Mouse (Mus musculus) spleen, postnatal 36 days (tissue): ENCODE results near the gene Ccdc138.
A peak's percentile ranks its signal among the peaks of the same experiment; 100 is the strongest.

Experiments used
- DNase-seq, 2 experiments: peaks; one replicate each; pipeline ENCODE4 v3.0.0; 2022; ENCODE audit warnings: low spot score in 2 of 2, mixed read lengths in 1 of 2

Ccdc138 gene

GRCm38 (mm10) chr10:58585427-58586223 is 87.9 kb downstream of the Ccdc138 start:
- no peak for DNase-seq

GRCm38 (mm10) chr10:58594486-58594885 is 96.7 kb downstream of the Ccdc138 start:
- DNase-seq = no peak

GRCm38 (mm10) chr10:58595197-58595596 is 97.4 kb downstream of the Ccdc138 start:
- DNase-seq = no peak

GRCm38 (mm10) chr10:58595821-58596220 is 98.1 kb downstream of the Ccdc138 start:
- DNase-seq = no peak

GRCm38 (mm10) chr10:58600151-58600550 is 102.4 kb downstream of the Ccdc138 start:
- no peak for DNase-seq

GRCm38 (mm10) chr10:58600983-58601382 is 103.2 kb downstream of the Ccdc138 start:
- DNase-seq = no peak

- no peak for DNase-seq
Measured at GRCm38 (mm10) chr10:58601431-58601901, 103.7 kb downstream of the Ccdc138 start.

GRCm38 (mm10) chr10:58601946-58602345 is 104.2 kb downstream of the Ccdc138 start:
- no peak for DNase-seq

- DNase-seq = peak; percentile 25 to 45
Measured at GRCm38 (mm10) chr10:58604779-58605178, 107.0 kb downstream of the Ccdc138 start.

DNA sequence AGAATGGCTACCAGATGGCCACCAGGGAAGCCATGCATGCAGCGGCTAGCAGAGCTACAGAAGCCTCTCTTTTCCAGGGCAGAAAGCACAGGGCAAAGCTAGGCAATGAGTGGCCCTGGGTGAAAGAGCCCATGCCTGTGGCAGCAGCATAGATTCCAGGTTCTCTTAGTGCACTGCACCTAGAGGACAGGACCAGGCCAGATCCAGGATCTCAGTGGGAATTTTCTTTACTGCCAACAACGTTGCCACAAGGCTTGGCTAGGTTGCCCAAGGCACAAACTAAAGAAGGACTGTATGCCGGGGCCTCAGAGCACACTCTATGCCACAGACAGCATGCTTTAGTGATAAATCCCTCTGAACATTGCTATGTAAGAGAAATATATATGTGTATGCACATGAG is 108.6 kb downstream of the Ccdc138 start:
- no peak for DNase-seq

- DNase-seq = no peak
Measured at GRCm38 (mm10) chr10:58608858-58609257, 111.1 kb downstream of the Ccdc138 start.

DNA sequence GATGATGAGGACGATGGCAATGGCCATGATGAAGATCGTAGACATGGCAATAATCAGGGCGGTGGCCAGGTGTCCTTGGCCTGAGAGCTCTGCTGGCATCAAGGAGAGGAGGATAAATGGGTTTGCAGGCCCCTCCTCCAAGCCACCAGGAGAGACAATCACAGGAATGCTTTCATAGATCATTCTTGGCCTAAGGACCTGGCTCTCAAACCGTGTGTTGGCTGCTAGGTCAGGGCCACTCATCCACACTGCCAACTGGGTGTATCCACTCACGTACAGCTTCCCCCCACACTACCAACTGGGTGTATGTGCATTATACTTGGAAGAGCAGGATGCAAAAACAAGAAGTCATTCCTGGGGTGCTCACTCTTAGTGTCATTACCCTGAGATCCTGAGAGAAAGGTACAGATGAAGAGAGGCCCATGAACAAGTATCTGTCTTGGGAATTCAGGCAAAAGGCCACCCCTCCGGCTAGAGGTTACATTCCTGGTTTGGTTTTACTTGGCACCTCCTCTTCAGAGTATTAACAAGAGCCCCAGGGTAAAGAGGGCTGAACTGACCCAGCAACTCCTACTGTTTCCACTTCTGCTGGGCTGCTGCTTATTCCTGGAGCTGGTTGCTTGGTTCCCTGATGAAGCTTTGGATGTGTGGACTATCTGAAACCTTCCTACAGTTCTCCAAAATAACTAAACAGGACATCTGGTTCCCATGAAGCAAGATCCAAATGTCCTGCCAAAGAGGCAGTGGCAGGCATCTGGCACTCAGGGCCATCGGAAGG is 112.9 kb downstream of the Ccdc138 start:
- no peak for DNase-seq

DNA sequence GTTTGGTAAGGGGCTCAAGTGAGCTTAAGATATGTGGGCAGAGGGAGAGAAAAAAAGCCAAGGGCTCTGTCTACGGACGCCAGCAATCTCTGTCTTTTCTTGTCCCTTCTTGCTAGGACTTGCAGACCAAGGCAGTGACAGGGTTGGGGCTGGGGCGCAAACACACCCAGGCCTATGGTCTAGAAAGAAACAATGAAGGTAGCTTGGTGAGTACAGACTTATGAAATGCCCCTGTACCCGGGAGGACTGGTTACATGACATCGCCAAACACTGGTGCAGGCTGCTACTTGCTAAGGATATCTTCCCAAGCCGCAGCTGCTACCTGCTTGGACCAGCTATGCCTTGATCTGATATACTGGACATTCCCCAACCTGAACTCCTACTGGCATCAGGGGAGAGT is 116.9 kb downstream of the Ccdc138 start:
- DNase-seq = no peak

- DNase-seq = no peak
Measured at GRCm38 (mm10) chr10:58616565-58616964, 118.8 kb downstream of the Ccdc138 start.

DNA sequence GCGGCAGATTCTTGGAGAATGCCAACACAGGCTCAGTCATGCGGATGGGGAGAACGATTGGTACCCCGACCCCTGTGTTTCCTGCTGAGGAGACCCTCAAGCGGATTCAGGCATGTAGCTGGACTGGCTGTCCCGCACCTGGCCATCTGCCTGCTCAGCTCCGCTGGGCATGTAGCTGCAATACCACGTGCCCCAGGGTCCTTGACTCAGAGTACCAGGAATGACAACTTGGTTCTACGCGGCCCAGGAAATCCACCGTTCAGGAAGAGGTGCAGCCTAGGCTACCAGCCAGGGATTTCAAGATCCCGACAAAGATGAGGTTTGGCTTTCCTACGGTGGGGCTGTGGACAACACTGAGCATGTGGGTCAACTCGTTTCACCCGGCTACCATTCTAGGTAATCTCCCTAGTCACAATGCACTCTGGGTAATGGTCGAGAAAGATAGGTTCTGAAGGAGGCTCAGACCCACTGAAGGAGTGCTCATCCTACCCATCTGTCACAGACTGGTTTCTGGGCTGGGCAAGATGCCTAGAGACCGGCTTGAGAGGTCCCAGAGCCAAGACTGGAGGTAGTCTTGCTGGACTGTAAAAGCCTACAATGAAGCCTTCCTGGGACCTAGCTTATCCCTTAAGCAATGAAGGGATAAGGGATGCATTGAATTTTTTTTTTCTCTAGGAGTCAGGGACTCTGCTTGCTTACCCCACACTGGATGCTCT is 120.9 kb downstream of the Ccdc138 start:
- no peak for DNase-seq

DNA sequence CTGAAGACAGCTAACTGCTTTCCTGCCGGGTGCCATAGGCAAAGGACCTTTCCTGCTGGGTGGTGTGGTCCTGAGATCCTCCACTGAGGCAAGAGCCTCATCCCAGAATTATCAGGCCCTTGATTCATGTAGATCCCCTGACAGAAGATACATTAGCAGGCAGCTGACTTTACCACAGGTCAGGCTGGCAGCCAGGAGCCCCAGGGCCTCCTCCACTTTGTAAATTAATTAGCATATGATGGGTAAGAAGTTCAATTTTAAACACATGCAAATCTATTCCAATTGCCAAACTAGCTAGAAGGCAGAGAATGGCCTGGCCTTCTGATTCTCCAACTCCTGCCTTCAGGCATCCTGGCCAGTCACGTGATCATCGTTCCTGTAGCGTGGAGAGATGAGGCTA is 121.5 kb downstream of the Ccdc138 start:
- DNase-seq = no peak

DNA sequence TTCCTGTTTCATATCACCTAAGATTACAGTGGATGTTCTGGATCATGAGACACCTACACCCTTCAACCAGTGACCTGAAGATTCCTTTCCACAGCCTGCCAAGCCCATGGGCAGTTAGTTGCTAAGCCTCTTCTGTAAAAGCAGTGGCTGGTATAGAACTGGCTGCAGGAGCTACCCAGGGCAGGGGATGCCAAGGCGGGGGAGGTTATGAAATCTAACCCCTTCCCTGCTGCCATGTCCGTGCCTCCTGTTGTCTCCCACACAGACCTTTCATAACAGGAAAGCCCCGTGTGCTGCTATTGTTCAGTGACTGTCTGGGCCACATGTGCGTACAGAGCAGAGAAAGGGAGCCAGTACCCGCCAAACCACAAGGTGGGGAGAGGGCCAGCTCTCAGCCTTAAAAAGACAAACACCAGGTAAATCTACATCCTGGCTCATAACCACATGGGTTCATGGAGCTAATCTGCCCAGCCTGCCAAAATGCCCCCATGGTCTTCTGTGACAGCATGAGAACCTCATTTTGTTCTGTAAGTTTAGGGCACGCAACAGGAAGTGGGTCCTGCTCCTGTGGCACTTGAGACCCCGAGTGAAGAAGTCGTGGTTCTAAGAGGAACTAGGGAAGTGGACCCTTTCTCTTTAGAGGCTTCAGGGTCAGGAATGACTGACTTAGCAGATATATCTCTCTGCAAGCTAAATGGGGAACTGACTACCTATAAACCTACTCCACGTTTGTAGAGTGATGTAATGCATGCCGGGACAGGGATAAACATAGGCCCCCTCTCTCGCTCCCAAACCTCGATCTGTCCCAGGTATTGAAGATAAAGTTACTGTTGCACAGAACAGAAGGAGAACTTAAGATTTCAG is 127.3 kb downstream of the Ccdc138 start:
- no peak for DNase-seq
